Mouse (Mus musculus) forebrain, embryonic 15.5 days (tissue): ENCODE results near the gene 1700020D05Rik. TPM values are rescaled to one million over a fixed set of nuclear protein-coding genes. Genes with fewer than 3 reads are reported as not detected.
A peak's percentile ranks its signal among the peaks of the same experiment; 100 is the strongest.

Experiments
- ATAC-seq: fragments of 200-750 bp; cut with Nextera tagmentation; replicated peaks from 2 replicates; pipeline ENCODE4 v1.8.0; 2017; ENCODE audit warnings: mild to moderate bottlenecking, moderate TSS enrichment, moderate library complexity
- H3K27ac ChIP-seq: fragments of 300-500 bp; sonication (generic); replicated peaks from 2 replicates; pipeline ENCODE4 v1.5.1; 2015; ENCODE audit warnings: mild to moderate bottlenecking, inconsistent platforms
- H3K27me3 ChIP-seq: fragments of 300-500 bp; sonication (generic); 2 replicates; pipeline ENCODE4 v1.6.1; 2015; ENCODE audit warnings: inconsistent platforms
- H3K36me3 ChIP-seq: fragments of 300-500 bp; sonication (generic); 2 replicates; pipeline ENCODE4 v1.6.1; 2015; ENCODE audit warnings: mild to moderate bottlenecking, inconsistent platforms
- H3K4me1 ChIP-seq: fragments of 300-500 bp; sonication (generic); 2 replicates; pipeline ENCODE4 v1.6.1; 2015; ENCODE audit warnings: inconsistent platforms
- H3K4me2 ChIP-seq: fragments of 300-500 bp; sonication (generic); replicated peaks from 2 replicates; pipeline ENCODE4 v1.6.1; 2015; ENCODE audit warnings: mild to moderate bottlenecking, inconsistent platforms
- H3K4me3 ChIP-seq: fragments of 300-500 bp; sonication (generic); 2 replicates; pipeline ENCODE4 v1.5.1; 2015; ENCODE audit warnings: mild to moderate bottlenecking, inconsistent platforms
- H3K9ac ChIP-seq: fragments of 300-500 bp; sonication (generic); replicated peaks from 2 replicates; pipeline ENCODE4 v1.6.1; 2015; ENCODE audit warnings: mild to moderate bottlenecking, inconsistent platforms
- H3K9me3 ChIP-seq: fragments of 300-500 bp; sonication (generic); 2 replicates; pipeline ENCODE4 v1.6.1; 2016; ENCODE audit warnings: inconsistent platforms
- WGBS: fragments of 180-500 bp; shearing (Covaris S2); methylation state at CpG from one replicate; pipeline ENCODE4 v1.1.7; 2015; ENCODE audit warnings: mixed read lengths; 5-methylcytosine and 5-hydroxymethylcytosine counted together
- polyA plus RNA-seq: library from polyadenylated mRNA; unstranded; fragments of >200 nt; fragmentation: Nextera tagmentation; extraction: Ambion mirVana; gene quantifications from 2 replicates; pipeline ENCODE4 v1.2.1, GENCODE M21; 2015

The 1700020D05Rik gene
- polyA plus RNA-seq = 0.39 and 0.49 TPM in 2 replicates

DNA sequence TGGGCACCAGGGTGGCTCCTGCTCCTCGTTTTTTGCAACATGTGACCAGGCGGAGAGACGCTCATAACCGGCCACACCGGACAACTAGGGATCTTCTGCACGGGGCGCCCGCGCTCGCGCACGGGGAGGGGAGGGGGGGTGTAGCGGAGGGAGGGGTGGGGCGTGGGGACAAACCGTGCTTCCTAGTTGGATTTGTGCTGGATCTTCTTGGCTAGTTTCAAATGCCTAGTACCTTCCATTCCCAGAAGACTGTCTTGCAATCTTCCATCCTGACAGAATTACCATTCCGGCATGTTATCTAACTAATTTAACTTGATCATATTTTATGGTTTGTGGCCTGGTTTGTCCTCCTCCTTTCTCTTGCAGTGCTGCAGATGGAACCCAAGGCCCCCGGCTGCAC lies at the start of gene 1700020D05Rik:
Gene 1700020D05Rik, minus strand, starts transcription at position 101 of the 400 bp plus-strand sequence.
- Histone ChIP-seq H3K4me3 (no peak within 1 kb of the TSS), H3K9ac (no peak within 1 kb of the TSS), H3K36me3 (peaks cover 3% of the 10 kb centered on the region; the same call in 1 of the 2 replicates), H3K27me3 (no peaks in the 10 kb centered on the region), H3K4me1 (no peaks in the 10 kb centered on the region), H3K27ac (no peak within 1 kb of the TSS), H3K4me2 (no peak within 1 kb of the TSS), H3K9me3 (no peaks in the 10 kb centered on the region)
- WGBS = 60% methylated on average over 17 of the region's 17 CpGs
- ATAC-seq = no peak

DNA sequence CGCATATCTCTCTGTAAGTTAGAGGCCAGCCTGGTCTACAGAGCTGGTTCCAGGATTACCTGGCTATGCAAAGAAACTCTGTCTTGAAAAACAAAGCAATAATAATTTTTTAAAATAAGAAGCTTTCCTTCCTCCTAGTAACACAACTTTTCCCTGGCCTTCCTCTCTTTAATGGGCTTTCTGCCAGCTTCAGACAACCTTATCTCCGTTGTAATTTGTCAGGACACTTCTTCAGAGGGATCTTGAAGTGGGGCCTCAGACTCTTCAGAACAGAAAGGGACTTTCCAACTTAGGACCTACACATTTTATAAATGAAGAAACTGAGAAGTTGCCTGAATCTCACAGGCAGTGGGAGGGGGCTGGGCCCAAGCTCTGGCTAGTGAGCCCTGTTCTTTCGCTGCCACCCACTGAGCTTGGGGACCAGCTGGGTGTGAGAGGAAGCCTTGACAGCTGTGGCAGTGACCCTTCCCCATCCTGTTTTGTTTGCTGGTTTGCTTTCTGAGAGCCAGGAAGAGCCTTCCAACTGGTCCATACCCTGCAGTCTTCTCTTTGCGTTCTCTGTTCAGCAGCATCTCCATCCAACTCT lies 44.0 kb upstream of the 1700020D05Rik start:
- Histone ChIP-seq H3K27me3 (no peaks in the 10 kb centered on the region), H3K27ac (no peak overlapping the region), H3K4me1 (no peaks in the 10 kb centered on the region), H3K4me2 (no peak overlapping the region), H3K9ac (no peak overlapping the region), H3K9me3 (no peaks in the 10 kb centered on the region), H3K36me3 (no peaks in the 10 kb centered on the region), H3K4me3 (no peak overlapping the region)
- ATAC-seq = no peak
- whole genome bisulfite sequencing = 77% methylated on average over 4 of the region's 4 CpGs

DNA sequence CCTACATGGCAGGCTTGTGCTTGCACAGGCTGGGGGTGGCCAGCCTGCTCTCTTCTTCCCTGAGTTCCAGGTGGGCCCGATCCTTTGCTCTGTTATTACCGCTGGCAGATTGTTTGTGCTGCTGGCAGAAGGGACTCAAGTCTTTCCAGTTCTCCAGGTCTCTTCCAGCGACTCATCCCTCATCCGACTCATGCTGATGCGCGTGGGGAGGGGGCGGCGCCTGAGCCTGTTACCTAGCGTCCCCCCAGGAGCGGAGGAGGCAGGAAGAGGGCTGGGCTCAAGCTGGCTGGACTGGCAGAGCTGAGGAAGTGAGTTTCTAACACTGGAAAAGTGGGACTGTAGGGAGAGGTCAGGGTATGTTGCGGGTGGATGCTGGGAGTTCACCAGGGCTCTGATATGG lies 40.4 kb upstream of the 1700020D05Rik start:
- H3K27ac ChIP-seq = no peak overlapping the region
- H3K36me3 ChIP-seq = no peaks in the 10 kb centered on the region
- H3K4me2 ChIP-seq = no peak overlapping the region
- 56% methylated on average over 11 of the region's 11 CpGs for WGBS
- no peaks in the 10 kb centered on the region for H3K4me1 ChIP-seq
- H3K9ac ChIP-seq = no peak overlapping the region
- no peak overlapping the region for H3K4me3 ChIP-seq
- H3K9me3 ChIP-seq = no peaks in the 10 kb centered on the region
- no peaks in the 10 kb centered on the region for H3K27me3 ChIP-seq
- ATAC-seq = no peak

- 86% methylated on average over 9 of the region's 9 CpGs for WGBS
- no peaks in the 10 kb centered on the region for H3K9me3 ChIP-seq
- H3K27ac ChIP-seq = no peak overlapping the region
- H3K4me2 ChIP-seq = no peak overlapping the region
- H3K27me3 ChIP-seq = no peaks in the 10 kb centered on the region
- H3K4me3 ChIP-seq = no peak overlapping the region
- H3K4me1 ChIP-seq = no peaks in the 10 kb centered on the region
- no peak for ATAC-seq
- H3K36me3 ChIP-seq = no peaks in the 10 kb centered on the region
- H3K9ac ChIP-seq = no peak overlapping the region
These were observed 39.8 kb upstream of the 1700020D05Rik start for GRCm38 (mm10) chr19:5543362-5543761.

DNA sequence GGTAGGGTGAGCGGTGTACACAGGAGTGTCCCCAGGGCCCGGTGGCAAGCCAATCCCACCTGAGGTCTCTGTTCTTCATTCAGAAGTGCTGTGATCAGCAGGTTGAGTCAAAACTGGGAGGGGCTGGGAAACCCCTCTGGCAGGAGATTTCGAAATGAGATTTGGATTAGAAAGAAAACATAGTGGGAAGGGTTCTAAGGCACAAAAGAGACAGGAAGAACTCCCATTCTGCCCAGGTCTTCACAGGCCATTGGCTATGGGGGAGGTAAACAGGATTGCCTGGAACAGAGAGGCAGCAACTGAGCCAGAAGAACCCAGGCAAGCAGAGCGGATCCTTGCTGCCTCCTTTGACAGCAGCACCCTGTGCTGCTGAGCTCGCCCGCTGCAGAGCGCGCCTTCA lies 35.2 kb upstream of the 1700020D05Rik start:
- Histone ChIP-seq H3K9ac (no peak overlapping the region), H3K4me3 (no peak overlapping the region), H3K9me3 (no peaks in the 10 kb centered on the region), H3K36me3 (no peaks in the 10 kb centered on the region), H3K27ac (no peak overlapping the region), H3K4me1 (no peaks in the 10 kb centered on the region), H3K27me3 (no peaks in the 10 kb centered on the region), H3K4me2 (no peak overlapping the region)
- no peak for ATAC-seq
- WGBS = 60% methylated on average over 8 of the region's 8 CpGs

GRCm38 (mm10) chr19:5532520-5532919 lies 28.9 kb upstream of the 1700020D05Rik start:
- H3K9me3 ChIP-seq = no peaks in the 10 kb centered on the region
- no peak for ATAC-seq
- H3K36me3 ChIP-seq = no peaks in the 10 kb centered on the region
- 76% methylated on average over 8 of the region's 8 CpGs for WGBS
- no peak overlapping the region for H3K4me3 ChIP-seq
- no peak overlapping the region for H3K27ac ChIP-seq
- no peaks in the 10 kb centered on the region for H3K27me3 ChIP-seq
- no peak overlapping the region for H3K9ac ChIP-seq
- H3K4me1 ChIP-seq = peaks cover 11% of the 10 kb centered on the region
- no peak overlapping the region for H3K4me2 ChIP-seq

GRCm38 (mm10) chr19:5530138-5530524 lies 26.5 kb upstream of the 1700020D05Rik start:
- H3K4me3 ChIP-seq = no peak overlapping the region
- no peaks in the 10 kb centered on the region for H3K36me3 ChIP-seq
- no peak overlapping the region for H3K9ac ChIP-seq
- 6% methylated on average over 7 of the region's 7 CpGs for WGBS
- no peak overlapping the region for H3K27ac ChIP-seq
- no peaks in the 10 kb centered on the region for H3K27me3 ChIP-seq
- H3K4me1 ChIP-seq = peaks cover 11% of the 10 kb centered on the region
- no peak overlapping the region for H3K4me2 ChIP-seq
- no peak for ATAC-seq
- H3K9me3 ChIP-seq = no peaks in the 10 kb centered on the region

- WGBS = 10% methylated on average over 20 of the region's 20 CpGs
- Histone ChIP-seq H3K36me3 (no peaks in the 10 kb centered on the region), H3K4me1 (peaks cover 11% of the 10 kb centered on the region), H3K9me3 (no peaks in the 10 kb centered on the region), H3K4me2 (peak overlapping the region; percentile 12), H3K27me3 (no peaks in the 10 kb centered on the region), H3K9ac (no peak overlapping the region), H3K4me3 (no peak overlapping the region), H3K27ac (no peak overlapping the region)
- peak; percentile 86 for ATAC-seq
These were observed 25.9 kb upstream of the 1700020D05Rik start for GRCm38 (mm10) chr19:5529325-5530137.

DNA sequence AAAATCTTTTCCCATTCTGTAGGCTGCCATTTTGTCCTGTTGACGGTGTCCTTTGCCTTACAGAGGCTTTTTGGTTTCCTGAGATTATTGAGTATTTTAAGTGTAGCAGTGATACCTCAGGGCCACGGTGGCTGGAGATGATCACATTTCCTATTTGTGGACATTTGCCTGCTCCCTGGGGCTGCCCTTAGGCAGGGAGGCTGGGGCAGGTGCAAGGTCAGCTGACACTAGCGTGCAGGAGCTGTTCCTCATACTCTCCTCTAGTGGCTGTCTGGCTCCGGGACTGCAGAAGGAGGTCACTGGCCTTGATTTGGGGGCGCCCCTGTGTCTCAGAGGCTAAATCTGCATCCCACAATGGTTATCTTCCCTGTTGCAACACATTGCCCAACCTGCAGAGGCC lies 21.6 kb upstream of the 1700020D05Rik start:
- H3K27ac ChIP-seq = no peak overlapping the region
- no peaks in the 10 kb centered on the region for H3K36me3 ChIP-seq
- no peak overlapping the region for H3K4me2 ChIP-seq
- no peak for ATAC-seq
- H3K9ac ChIP-seq = no peak overlapping the region
- WGBS = 77% methylated on average over 5 of the region's 5 CpGs
- no peak overlapping the region for H3K4me3 ChIP-seq
- H3K9me3 ChIP-seq = no peaks in the 10 kb centered on the region
- H3K27me3 ChIP-seq = no peaks in the 10 kb centered on the region
- peaks cover 9% of the 10 kb centered on the region for H3K4me1 ChIP-seq

DNA sequence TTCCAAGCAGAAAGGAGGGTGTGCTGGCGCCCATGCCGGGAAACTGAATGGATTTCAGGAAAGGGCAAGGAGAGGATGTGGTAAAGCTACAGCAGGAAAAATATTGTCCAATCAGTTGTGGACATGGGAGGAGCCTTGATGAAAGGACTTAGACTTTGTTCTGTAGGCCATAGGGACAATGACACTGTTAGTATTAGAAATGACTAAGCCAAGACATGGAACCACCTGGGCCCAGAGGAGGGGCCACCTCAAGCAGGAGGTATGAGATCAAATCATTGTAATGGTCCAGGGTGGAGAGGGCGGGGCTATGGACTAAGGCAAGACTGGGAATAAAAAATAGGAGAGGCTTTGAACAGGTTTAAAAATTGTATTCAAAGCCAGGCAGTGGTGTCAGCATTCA lies 15.1 kb upstream of the 1700020D05Rik start:
- H3K9me3 ChIP-seq = no peaks in the 10 kb centered on the region
- 84% methylated on average over 3 of the region's 3 CpGs for WGBS

GRCm38 (mm10) chr19:5516906-5517505 lies 13.4 kb upstream of the 1700020D05Rik start:
- Histone ChIP-seq H3K9ac (no peak overlapping the region), H3K9me3 (no peaks in the 10 kb centered on the region), H3K4me3 (no peak overlapping the region), H3K36me3 (no peaks in the 10 kb centered on the region), H3K27ac (no peak overlapping the region), H3K4me1 (0 out of 2 replicates have a peak, but pooled peaks cover 6% of the 10 kb centered on the region), H3K4me2 (no peak overlapping the region), H3K27me3 (no peaks in the 10 kb centered on the region)
- no peak for ATAC-seq
- WGBS = 80% methylated on average over 8 of the region's 8 CpGs

More for the DNA sequence above, 15.1 kb upstream of the 1700020D05Rik start:
- ATAC-seq = no peak
- no peak overlapping the region for H3K9ac ChIP-seq
- no peak overlapping the region for H3K4me2 ChIP-seq
- H3K27me3 ChIP-seq = no peaks in the 10 kb centered on the region
- no peak overlapping the region for H3K27ac ChIP-seq
- no peaks in the 10 kb centered on the region for H3K36me3 ChIP-seq
- H3K4me1 ChIP-seq = no peaks in the 10 kb centered on the region
- H3K4me3 ChIP-seq = no peak overlapping the region
